22 mouse cellular contexts compared by ENCODE assay signal in the genomic region with DNA sequence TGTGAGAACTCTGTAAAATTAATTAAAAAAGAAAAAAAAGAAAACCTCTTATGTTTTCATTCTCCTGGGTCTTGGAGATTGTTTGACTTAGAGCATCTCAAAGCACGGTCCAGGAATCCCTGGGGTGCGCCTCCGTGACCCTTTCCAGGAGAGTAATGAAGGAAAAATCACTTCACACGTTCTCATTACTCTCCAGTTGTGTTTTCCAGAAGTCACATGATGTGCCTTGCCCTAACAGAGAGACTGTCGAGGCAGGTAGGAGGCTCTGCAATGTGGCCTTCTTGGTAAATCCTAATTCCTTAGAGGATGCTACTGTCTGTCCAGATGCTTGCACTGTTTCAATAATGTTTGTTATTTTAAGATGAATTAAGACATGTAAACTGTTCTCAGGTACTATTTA.
"Had no signal": no experiment of that assay in that cellular context is flagged by ENCODE, and none has a peak within 500 bp of the region (broad histone marks: within the 10 kb centered on the region; RNA-seq: fewer than 3 reads in every experiment).

No protein-coding gene starts in this region.

- ATAC-seq: liver, embryonic 12.5 days had no signal

- H3K4me3 ChIP-seq: layer of hippocampus, adult 2 months; left cerebral cortex, adult 2 months; limb, embryonic 13.5 days; liver, embryonic 12.5 days; liver, embryonic 15.5 days; lung, embryonic 15.5 days; megakaryocyte, embryonic 14.5 days had no signal

- H3K9me3 ChIP-seq: limb, embryonic 13.5 days; liver, embryonic 12.5 days; liver, embryonic 15.5 days; lung, embryonic 15.5 days had no signal

- H3K27ac ChIP-seq: kidney, postnatal 0 days; layer of hippocampus, adult 2 months; left cerebral cortex, adult 2 months; limb, embryonic 13.5 days; liver, embryonic 12.5 days; liver, embryonic 15.5 days; lung, embryonic 15.5 days; stomach, postnatal 0 days had no signal

- H3K27me3 ChIP-seq: limb, embryonic 13.5 days; liver, embryonic 12.5 days; liver, embryonic 15.5 days; lung, embryonic 15.5 days; megakaryocyte, embryonic 14.5 days had no signal

- DNase-seq: kidney, postnatal 25 days; layer of hippocampus, adult 9-11 months; liver; lung, adult 18-20 months; lung, postnatal 10 days; lung, postnatal 36 days; midbrain, embryonic 14.5 days; right cerebral cortex, postnatal 14 days; right cerebral cortex, postnatal 4 days; thymus, adult 2 months; thymus, postnatal 14 days; thymus, postnatal 4 days had no signal

- H3K36me3 ChIP-seq: limb, embryonic 13.5 days; liver, embryonic 12.5 days; liver, embryonic 15.5 days; lung, embryonic 15.5 days had no signal

- H3K4me1 ChIP-seq: liver, embryonic 12.5 days; liver, embryonic 15.5 days; lung, embryonic 15.5 days; megakaryocyte, embryonic 14.5 days had no signal

- H3K4me2 ChIP-seq: limb, embryonic 13.5 days; liver, embryonic 12.5 days; liver, embryonic 15.5 days; lung, embryonic 15.5 days; midbrain, embryonic 11.5 days had no signal

- H3K9ac ChIP-seq: limb, embryonic 13.5 days; liver, embryonic 12.5 days; liver, embryonic 15.5 days; lung, embryonic 15.5 days had no signal
